Mouse (Mus musculus) ES-Bruce4 (cell line): ENCODE data around the gene Ldlrad2. TPM values are rescaled to one million over a fixed set of nuclear protein-coding genes. Genes with fewer than 3 reads are reported as not detected.
A peak's percentile ranks its signal among the peaks of the same experiment; 100 is the strongest.

Experiments used
- H3K27ac ChIP-seq: 2 replicates; pipeline ENCODE4 v1.5.1; 2012; ENCODE audit warnings: low read length, inconsistent platforms; ENCODE audit not compliant: insufficient read depth
- H3K27me3 ChIP-seq: 2 replicates; pipeline ENCODE4 v1.6.1; 2012; ENCODE audit warnings: mild to moderate bottlenecking, low read length, inconsistent platforms; ENCODE audit not compliant: control insufficient read depth, poor library complexity, insufficient read depth, severe bottlenecking
- H3K36me3 ChIP-seq: 2 replicates; pipeline ENCODE4 v1.6.1; 2012; ENCODE audit warnings: inconsistent platforms, mild to moderate bottlenecking, low read length, moderate library complexity; ENCODE audit not compliant: control insufficient read depth, poor library complexity, insufficient read depth, severe bottlenecking
- H3K4me1 ChIP-seq: one replicate; pipeline ENCODE4 v1.8.1; 2011; ENCODE audit warnings: low read length; ENCODE audit not compliant: control insufficient read depth, insufficient read depth
- H3K4me3 ChIP-seq: 2 replicates; pipeline ENCODE4 v1.5.1; 2011; ENCODE audit warnings: low read depth, mild to moderate bottlenecking, low read length
- H3K9ac ChIP-seq: 2 replicates; pipeline ENCODE4 v1.6.1; 2012; ENCODE audit warnings: low read depth, mild to moderate bottlenecking, inconsistent platforms; ENCODE audit not compliant: poor library complexity, severe bottlenecking
- H3K9me3 ChIP-seq: replicated peaks from 2 replicates; pipeline ENCODE4 v1.6.1; 2012; ENCODE audit warnings: mild to moderate bottlenecking, low read length, inconsistent platforms; ENCODE audit not compliant: control insufficient read depth, poor library complexity, insufficient read depth, severe bottlenecking
- CTCF ChIP-seq: IDR thresholded peaks from one replicate; pipeline ENCODE4 v1.8.1; 2011; ENCODE audit warnings: low read depth, low read length
- EP300 ChIP-seq: IDR thresholded peaks from 2 replicates; pipeline ENCODE4 v1.6.1; 2011; ENCODE audit warnings: low read depth, low read length; ENCODE audit not compliant: insufficient read depth
- POLR2A ChIP-seq: IDR thresholded peaks from one replicate; pipeline ENCODE4 v1.8.1; 2011; ENCODE audit warnings: low read length; ENCODE audit not compliant: insufficient read depth
- polyA plus RNA-seq: library from polyadenylated mRNA; stranded (reverse); fragments of >200 nt; gene quantifications from 2 replicates; pipeline ENCODE4 v1.2.4, GENCODE M21; 2011; ENCODE audit warnings: low read depth; ENCODE audit not compliant: missing spikeins, insufficient read depth, insufficient read length

Ldlrad2 gene
- polyA plus RNA-seq, 1 experiment: not detected

DNA sequence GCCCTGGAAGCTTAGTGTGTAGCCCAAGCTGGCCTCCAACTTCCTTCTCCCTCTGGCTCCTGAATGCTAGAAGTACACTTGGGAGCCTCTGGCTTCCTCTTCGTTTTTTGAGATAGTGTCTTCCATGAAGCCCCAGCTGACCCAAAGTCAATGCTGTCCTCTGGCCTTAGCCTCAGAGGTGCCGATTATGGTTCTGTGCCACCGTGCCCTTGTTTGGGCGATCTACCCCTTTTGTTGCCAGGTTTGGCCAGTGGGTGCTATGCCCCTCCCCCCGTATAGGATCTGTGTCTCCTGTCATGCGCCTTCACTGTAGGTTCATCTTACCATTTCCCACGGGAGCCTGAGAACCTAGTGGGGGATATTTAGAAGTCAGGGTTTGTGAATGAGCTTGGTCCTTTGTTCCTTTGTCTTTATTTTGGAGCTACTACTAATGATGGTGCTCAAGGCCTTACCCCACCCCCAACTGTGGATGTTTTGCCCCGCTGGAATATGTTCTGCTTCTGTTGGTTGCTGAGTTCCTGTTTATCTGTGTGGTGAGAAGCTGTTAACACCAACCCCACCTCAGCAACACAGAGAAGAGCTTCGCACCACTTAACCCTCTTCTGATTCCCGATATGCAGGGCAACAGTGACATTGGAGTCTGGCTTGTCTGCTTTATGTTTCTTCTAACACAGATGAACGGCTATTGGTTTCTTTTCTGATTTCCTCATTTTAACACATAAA is 29.2 kb upstream of the Ldlrad2 start:
- H3K9ac ChIP-seq: no peak overlapping the region
- no peaks in the 10 kb centered on the region for H3K27me3 ChIP-seq
- peaks cover 2% of the 10 kb centered on the region for H3K4me1 ChIP-seq
- no peaks in the 10 kb centered on the region for H3K9me3 ChIP-seq
- no peak overlapping the region for H3K27ac ChIP-seq
- H3K4me3 ChIP-seq: no peak overlapping the region
- peaks cover 57% of the 10 kb centered on the region for H3K36me3 ChIP-seq
- TF ChIP-seq EP300 (no peak), POLR2A (no peak), CTCF (no peak)

- Histone ChIP-seq H3K9me3 (no peaks in the 10 kb centered on the region), H3K9ac (peak overlapping the region; percentile 76), H3K4me1 (peaks cover 2% of the 10 kb centered on the region), H3K27me3 (no peaks in the 10 kb centered on the region), H3K4me3 (peak overlapping the region; percentile 48), H3K27ac (peak overlapping the region; percentile 95), H3K36me3 (peaks cover 18% of the 10 kb centered on the region)
- TF ChIP-seq CTCF: no peak
- TF ChIP-seq EP300: peak; percentile 88
These were observed 24.2 kb upstream of the Ldlrad2 start for GRCm38 (mm10) chr4:137598577-137598976.

DNA sequence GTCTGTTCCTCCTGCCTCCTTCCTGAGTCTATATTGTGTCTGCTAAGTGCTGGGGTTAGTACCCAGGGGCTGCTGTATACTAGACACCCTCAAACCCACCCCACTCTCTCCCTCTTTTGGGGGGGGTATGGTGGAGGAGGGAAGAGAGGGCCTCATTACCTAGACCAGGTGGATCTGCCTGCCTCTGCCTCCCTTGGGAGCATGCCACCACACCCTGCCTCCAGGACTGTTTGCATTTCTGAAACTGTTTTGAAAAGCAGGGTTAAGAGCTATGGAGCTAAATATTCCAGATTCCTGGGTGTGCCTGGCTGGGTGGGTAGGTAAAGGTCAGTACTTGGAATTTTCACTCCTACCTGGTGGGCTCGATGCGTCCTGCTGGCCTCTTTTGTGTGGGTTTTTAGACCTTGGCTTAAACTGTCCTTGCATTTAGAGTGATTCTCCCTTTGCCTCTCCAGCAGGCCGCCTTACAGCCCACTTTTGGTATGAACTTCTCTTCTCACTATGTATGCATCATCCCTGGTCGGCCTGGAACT is 22.8 kb upstream of the Ldlrad2 start:
- Histone ChIP-seq H3K27ac (peak overlapping the region; percentile 95), H3K9ac (peak overlapping the region; percentile 76), H3K4me3 (peak overlapping the region; percentile 72)

GRCm38 (mm10) chr4:137594496-137595270 is 20.3 kb upstream of the Ldlrad2 start:
- Histone ChIP-seq H3K27me3 (no peaks in the 10 kb centered on the region), H3K9me3 (no peaks in the 10 kb centered on the region), H3K27ac (peak overlapping the region; percentile 81), H3K9ac (peak overlapping the region; percentile 76), H3K36me3 (peaks cover 11% of the 10 kb centered on the region), H3K4me1 (no peaks in the 10 kb centered on the region), H3K4me3 (peak overlapping the region; percentile 90)
- peak; percentile 75 for TF ChIP-seq POLR2A
- no peak for TF ChIP-seq EP300
- TF ChIP-seq CTCF: no peak

More for the DNA sequence above, 22.8 kb upstream of the Ldlrad2 start:
- Histone ChIP-seq H3K36me3 (peaks cover 18% of the 10 kb centered on the region), H3K4me1 (no peaks in the 10 kb centered on the region), H3K27me3 (no peaks in the 10 kb centered on the region), H3K9me3 (no peaks in the 10 kb centered on the region)
- TF ChIP-seq CTCF: no peak
- TF ChIP-seq EP300: peak; percentile 99
- TF ChIP-seq POLR2A: no peak

DNA sequence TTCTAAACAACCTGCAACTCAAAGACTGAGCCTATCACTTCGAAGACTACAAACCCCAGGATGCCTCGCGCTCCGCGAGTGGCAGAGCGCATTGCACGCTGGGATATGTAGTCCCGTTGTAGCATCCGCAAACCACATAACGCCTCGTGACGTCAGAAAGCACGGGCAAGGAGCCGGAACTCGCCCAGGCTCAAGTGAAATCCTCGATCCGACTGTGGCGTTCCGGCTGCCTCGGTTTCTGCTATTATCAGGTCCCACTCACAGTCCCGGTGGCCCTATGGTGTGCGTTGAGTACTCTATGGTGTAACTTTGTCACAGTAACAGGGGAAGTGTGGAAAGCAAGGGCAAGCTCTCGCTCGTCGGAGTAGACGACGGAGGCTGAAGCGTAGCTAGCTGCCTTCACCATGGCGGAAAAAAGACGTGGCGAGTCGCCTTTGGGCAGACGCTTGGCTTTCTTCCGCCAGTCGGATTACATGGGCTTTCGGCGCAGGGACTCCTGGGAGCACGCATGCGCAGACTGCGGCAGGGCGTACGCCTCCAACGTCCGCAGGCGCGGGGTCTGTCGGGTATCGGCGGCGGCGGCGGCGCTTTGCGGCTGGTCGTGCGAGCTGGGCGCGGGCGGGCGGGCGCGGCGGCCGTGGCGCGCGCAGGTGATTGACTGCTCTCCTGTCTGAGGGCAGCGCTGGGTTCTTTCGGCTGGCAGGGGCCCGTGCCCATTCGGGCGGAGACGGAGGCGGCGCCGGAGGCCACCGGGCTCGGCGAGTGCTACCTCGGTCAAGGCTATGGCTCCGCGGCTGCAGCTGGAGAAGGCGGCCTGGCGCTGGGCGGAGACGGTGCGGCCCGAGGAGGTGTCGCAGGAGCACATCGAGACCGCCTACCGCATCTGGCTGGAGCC is 19.5 kb upstream of the Ldlrad2 start, which contains the start of gene Usp48:
Gene Usp48, plus strand, starts transcription at position 155 of the 895 bp plus-strand sequence.
- H3K4me3 ChIP-seq: peak within 1 kb of the TSS; percentile 96
- H3K27ac ChIP-seq: peak within 1 kb of the TSS; percentile 97
- H3K27me3 ChIP-seq: no peaks in the 10 kb centered on the region
- H3K9ac ChIP-seq: peak within 1 kb of the TSS; percentile 76
- H3K4me1 ChIP-seq: no peaks in the 10 kb centered on the region
- peak; percentile 56; the same call in 1 of the 2 replicates for TF ChIP-seq EP300
- TF ChIP-seq CTCF: no peak
- H3K9me3 ChIP-seq: no peaks in the 10 kb centered on the region
- peaks cover 5% of the 10 kb centered on the region for H3K36me3 ChIP-seq
